Comparison of ENCODE assay signal across 18 mouse cellular contexts in the genomic region with DNA sequence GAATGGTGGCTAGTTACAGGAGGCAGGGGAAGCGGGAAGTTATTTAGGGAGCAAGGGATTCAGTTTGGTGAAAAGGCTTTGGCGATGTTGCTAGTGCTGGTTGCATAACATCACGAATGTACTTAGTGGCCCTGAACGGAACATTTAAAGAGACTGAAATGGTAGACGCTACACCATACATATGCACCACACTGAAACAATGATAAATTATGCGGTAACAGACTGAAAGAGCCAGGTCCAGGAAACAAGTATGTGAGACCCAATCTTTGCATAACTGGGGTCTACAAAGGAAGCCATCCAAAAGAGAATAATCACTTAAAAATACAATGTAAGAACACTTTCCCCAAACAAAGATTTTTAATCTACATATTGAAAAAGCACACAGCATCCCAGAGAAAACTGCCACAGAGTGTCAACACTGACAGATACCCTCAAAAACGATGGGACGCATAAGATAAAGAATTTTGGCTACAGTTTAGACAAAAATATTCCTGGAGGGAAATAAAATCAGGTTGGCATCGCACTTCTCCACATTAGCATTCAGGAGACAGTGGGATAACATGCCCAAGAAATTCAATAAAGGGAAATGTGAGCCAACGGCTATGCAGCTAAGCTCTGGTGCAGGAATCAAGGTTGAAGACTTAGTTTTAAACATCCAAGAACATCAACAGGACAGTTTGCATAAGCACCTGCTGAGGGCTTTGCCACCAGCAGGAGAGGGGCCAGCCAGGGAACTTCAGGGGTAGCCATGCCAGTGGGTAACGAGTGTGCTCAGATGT.
"Had no signal": no experiment of that assay in that cellular context is flagged by ENCODE, and none has a peak within 500 bp of the region (broad histone marks: within the 10 kb centered on the region; RNA-seq: fewer than 3 reads in every experiment).

No protein-coding gene starts in this region.

- DNase-seq: liver, postnatal 0 days; lung, adult 2 months; lung, postnatal 14 days; lung, postnatal 36 days; right cerebral cortex, postnatal 14 days; thymus, adult 2 months; thymus, postnatal 25 days; thymus, postnatal 4 days had no signal

- H3K4me1 ChIP-seq: lung, embryonic 15.5 days; megakaryocyte, embryonic 14.5 days had no signal

- H3K4me2 ChIP-seq: lung, embryonic 15.5 days; midbrain, embryonic 11.5 days; midbrain, embryonic 13.5 days; midbrain, embryonic 15.5 days; neural tube, embryonic 12.5 days; stomach, embryonic 15.5 days had no signal

- H3K36me3 ChIP-seq: lung, embryonic 15.5 days; midbrain, embryonic 13.5 days; midbrain, embryonic 15.5 days; neural tube, embryonic 12.5 days; stomach, embryonic 15.5 days had no signal

- H3K27ac ChIP-seq: lung, embryonic 15.5 days; macrophage; midbrain, embryonic 13.5 days; midbrain, embryonic 15.5 days; neural tube, embryonic 12.5 days; stomach, embryonic 15.5 days; stomach, postnatal 0 days had no signal

- H3K9me3 ChIP-seq: lung, embryonic 15.5 days; midbrain, embryonic 15.5 days; stomach, embryonic 15.5 days had no signal

- ATAC-seq: liver, postnatal 0 days; lung, postnatal 0 days; midbrain, embryonic 13.5 days; midbrain, embryonic 15.5 days had no signal

- H3K9ac ChIP-seq: liver, postnatal 0 days; lung, embryonic 15.5 days; midbrain, embryonic 13.5 days; midbrain, embryonic 15.5 days; neural tube, embryonic 12.5 days; stomach, embryonic 15.5 days had no signal

- H3K4me3 ChIP-seq: lung, embryonic 15.5 days; megakaryocyte, embryonic 14.5 days; midbrain, embryonic 13.5 days; midbrain, embryonic 15.5 days; neural tube, embryonic 12.5 days; stomach, embryonic 15.5 days had no signal

- H3K27me3 ChIP-seq: lung, embryonic 15.5 days; megakaryocyte, embryonic 14.5 days; midbrain, embryonic 13.5 days; midbrain, embryonic 15.5 days; neural tube, embryonic 12.5 days; stomach, embryonic 15.5 days had no signal
